Mouse (Mus musculus): ENCODE measurements around the gene Wipf1. TPM values are rescaled to one million over a fixed set of nuclear protein-coding genes. Genes with fewer than 3 reads are reported as not detected.

The Wipf1 gene
- polyA plus RNA-seq, 1 experiment from 2014 or later, result 6.9 TPM

DNA sequence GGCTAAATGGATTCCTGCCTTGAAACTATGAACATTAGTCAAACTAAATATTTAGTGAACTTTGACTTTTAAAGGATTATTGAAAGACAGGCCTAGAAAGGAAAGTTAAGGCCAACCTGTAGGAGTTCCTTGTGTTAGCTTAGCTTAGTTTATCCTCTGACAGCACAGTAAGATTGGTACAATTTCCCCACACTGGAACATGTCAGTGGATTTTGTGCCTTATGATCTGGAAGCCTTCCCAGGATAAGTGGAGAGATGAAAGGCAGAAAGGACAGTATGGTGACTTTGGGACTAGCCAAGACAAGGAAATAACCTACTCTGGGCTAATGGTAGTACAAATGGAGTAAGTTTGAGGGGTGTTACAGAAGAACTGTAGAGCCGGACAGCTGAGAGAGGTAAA lies 141.7 kb downstream of the Wipf1 start:
- H3K27me3 ChIP-seq (replicated peaks), result no peaks in the 10 kb centered on the region
- no peak for ATAC-seq (ENCODE audit: insufficient read depth, low FRiP score, low read depth)
- WGBS, result 70% methylated on average over 1 of the region's 1 CpGs
- no peak overlapping the region for H3K4me3 ChIP-seq (replicated peaks)
- no peaks in the 10 kb centered on the region for H3K36me3 ChIP-seq
- H3K27ac ChIP-seq, result no peak overlapping the region
- H3K9me3 ChIP-seq, result no peaks in the 10 kb centered on the region
- no peak overlapping the region for H3K9ac ChIP-seq
- H3K4me2 ChIP-seq, result no peak overlapping the region
- 0 out of 2 replicates have a peak, but pooled peaks cover 4% of the 10 kb centered on the region for H3K4me1 ChIP-seq

DNA sequence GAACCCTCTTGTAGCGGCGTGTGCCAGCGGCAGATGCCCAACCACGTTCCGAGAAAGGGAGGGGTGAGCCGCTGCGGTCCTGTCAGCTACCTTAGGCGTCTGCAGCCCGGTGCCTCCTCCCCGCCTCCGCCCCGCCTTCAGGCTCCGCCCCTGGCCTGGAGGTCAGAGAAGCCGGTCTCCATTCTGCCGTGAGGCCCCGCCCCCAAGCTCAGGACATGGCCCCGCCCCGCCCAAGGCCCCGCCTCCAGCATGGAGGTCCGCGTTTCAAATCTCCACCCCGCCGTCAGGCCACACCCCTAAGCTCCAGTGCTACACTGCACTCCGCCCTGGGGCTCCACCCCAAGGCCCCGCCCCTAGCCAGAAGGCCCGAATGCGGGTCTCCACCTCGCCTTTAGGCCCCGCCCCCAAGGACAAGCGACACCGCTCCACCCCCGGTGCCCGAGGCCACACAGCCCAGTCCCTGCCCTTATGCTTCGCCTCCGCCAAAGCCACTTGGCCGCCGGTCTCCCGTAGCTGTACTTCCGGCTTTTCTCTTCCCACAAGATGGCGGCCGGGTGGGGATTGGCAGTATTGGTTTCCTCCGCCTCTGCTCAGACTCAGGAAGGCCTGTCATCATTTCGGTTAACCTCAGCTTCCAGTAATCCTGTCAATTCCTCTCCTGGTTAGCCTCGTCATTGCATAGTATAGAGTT lies 143.0 kb downstream of the Wipf1 start, which contains the start of gene Gpr155:
Gene Gpr155, minus strand, starts transcription at position 217 of the 691 bp plus-strand sequence.
- peak; percentile 98 for ATAC-seq (ENCODE audit: insufficient read depth, low FRiP score, low read depth)
- peak within 1 kb of the TSS; percentile 61 for H3K4me3 ChIP-seq (replicated peaks)
- no peaks in the 10 kb centered on the region for H3K9me3 ChIP-seq
- under 1% methylated on average over 44 of the region's 44 CpGs for WGBS
- 0 out of 2 replicates have a peak, but pooled peaks cover 4% of the 10 kb centered on the region for H3K4me1 ChIP-seq
- no peaks in the 10 kb centered on the region for H3K27me3 ChIP-seq (replicated peaks)
- peak within 1 kb of the TSS; percentile 42 for H3K9ac ChIP-seq
- H3K36me3 ChIP-seq, result no peaks in the 10 kb centered on the region
- H3K27ac ChIP-seq, result peak within 1 kb of the TSS; percentile 71
- peak within 1 kb of the TSS; percentile 98 for H3K4me2 ChIP-seq

GRCm38 (mm10) chr2:73385641-73386355 lies 143.7 kb downstream of the Wipf1 start:
- H3K9ac ChIP-seq, result peak overlapping the region; percentile 42
- H3K4me1 ChIP-seq, result 0 out of 2 replicates have a peak, but pooled peaks cover 4% of the 10 kb centered on the region
- no peak overlapping the region for H3K27ac ChIP-seq
- H3K4me2 ChIP-seq, result peak overlapping the region; percentile 98
- peak overlapping the region; percentile 61 for H3K4me3 ChIP-seq (replicated peaks)
- H3K9me3 ChIP-seq, result no peaks in the 10 kb centered on the region
- WGBS, result 2% methylated on average over 29 of the region's 29 CpGs
- no peaks in the 10 kb centered on the region for H3K27me3 ChIP-seq (replicated peaks)
- ATAC-seq (ENCODE audit: insufficient read depth, low FRiP score, low read depth), result peak; percentile 37
- H3K36me3 ChIP-seq, result no peaks in the 10 kb centered on the region

DNA sequence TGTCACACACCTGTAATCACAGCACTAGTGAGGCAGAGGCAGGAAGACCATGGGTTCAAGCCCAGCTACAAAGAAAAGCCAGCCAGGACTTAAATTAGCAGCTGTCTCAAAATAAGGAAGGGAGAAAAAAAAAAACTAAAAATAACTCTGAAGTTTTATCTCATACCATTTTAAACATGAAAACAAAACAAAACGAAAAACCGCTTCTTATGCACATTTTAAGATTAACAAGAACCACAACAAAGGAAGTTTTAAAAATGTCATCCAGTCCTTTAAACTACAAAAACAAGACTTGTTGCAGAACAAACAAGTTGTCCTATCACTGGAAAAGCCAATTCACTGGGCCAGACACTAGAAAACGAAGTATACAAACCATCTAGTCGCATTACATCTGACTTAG lies 144.4 kb downstream of the Wipf1 start:
- Histone ChIP-seq H3K27ac (no peak overlapping the region), H3K9ac (no peak overlapping the region), H3K4me2 (peak overlapping the region; percentile 98), H3K4me3 (replicated peaks) (peak overlapping the region; percentile 61; the same call in 1 of the 2 replicates), H3K27me3 (replicated peaks) (no peaks in the 10 kb centered on the region), H3K4me1 (0 out of 2 replicates have a peak, but pooled peaks cover 4% of the 10 kb centered on the region), H3K36me3 (no peaks in the 10 kb centered on the region), H3K9me3 (no peaks in the 10 kb centered on the region)
- ATAC-seq (ENCODE audit: insufficient read depth, low FRiP score, low read depth), result no peak
- 84% methylated on average over 4 of the region's 4 CpGs for WGBS

GRCm38 (mm10) chr2:73380298-73380975 lies 149.1 kb downstream of the Wipf1 start:
- Histone ChIP-seq H3K27ac (no peak overlapping the region), H3K36me3 (no peaks in the 10 kb centered on the region), H3K9ac (no peak overlapping the region), H3K9me3 (no peaks in the 10 kb centered on the region), H3K4me3 (replicated peaks) (no peak overlapping the region), H3K4me1 (no peaks in the 10 kb centered on the region), H3K4me2 (no peak overlapping the region), H3K27me3 (replicated peaks) (no peaks in the 10 kb centered on the region)
- WGBS, result 63% methylated on average over 9 of the region's 9 CpGs
- no peak for ATAC-seq (ENCODE audit: insufficient read depth, low FRiP score, low read depth)

GRCm38 (mm10) chr2:73379656-73380055 lies 149.9 kb downstream of the Wipf1 start:
- 77% methylated on average over 5 of the region's 5 CpGs for WGBS
- no peaks in the 10 kb centered on the region for H3K27me3 ChIP-seq (replicated peaks)
- H3K4me1 ChIP-seq, result no peaks in the 10 kb centered on the region
- H3K4me2 ChIP-seq, result no peak overlapping the region
- H3K9ac ChIP-seq, result no peak overlapping the region
- no peak overlapping the region for H3K4me3 ChIP-seq (replicated peaks)
- H3K36me3 ChIP-seq, result no peaks in the 10 kb centered on the region
- ATAC-seq (ENCODE audit: insufficient read depth, low FRiP score, low read depth), result no peak
- no peak overlapping the region for H3K27ac ChIP-seq
- H3K9me3 ChIP-seq, result no peaks in the 10 kb centered on the region

Other genes starting within 250 kb of the Wipf1 start
- 15.0 and 15.3 TPM in 2 replicates for gene Scrn3, start 217.1 kb downstream of the Wipf1 start, polyA plus RNA-seq (2015; fragmentation: Nextera tagmentation; extraction: Ambion mirVana)
- gene Cir1, start 217.0 kb downstream of the Wipf1 start, polyA plus RNA-seq (2015; fragmentation: Nextera tagmentation; extraction: Ambion mirVana), result 24.6 and 26.5 TPM in 2 replicates
- gene Gpr155, start 143.2 kb downstream of the Wipf1 start, polyA plus RNA-seq (2015; fragmentation: Nextera tagmentation; extraction: Ambion mirVana), result 4.1 and 6.0 TPM in 2 replicates
- 0.26 and 0.36 TPM in 2 replicates for gene Chrna1, start 50.6 kb upstream of the Wipf1 start, polyA plus RNA-seq (2015; fragmentation: Nextera tagmentation; extraction: Ambion mirVana)
- gene Chn1, start 245.6 kb upstream of the Wipf1 start, polyA plus RNA-seq (2015; fragmentation: Nextera tagmentation; extraction: Ambion mirVana), result 15.8 and 19.6 TPM in 2 replicates